Mouse (Mus musculus) embryonic facial prominence, embryonic 12.5 days (tissue): ENCODE measurements around the gene Dlk1. TPM values are rescaled to one million over a fixed set of nuclear protein-coding genes. Genes with fewer than 3 reads are reported as not detected.
"Not testable (repeated sequence)": the region's sequence is repeated elsewhere in the genome, so short reads cannot be mapped to it uniquely, and the experiment has no call there.

Experiments
- ATAC-seq: fragments of 200-750 bp; cut with Nextera tagmentation; 2 replicates; pipeline ENCODE4 v1.8.0; 2017; ENCODE audit not compliant: insufficient number of reproducible peaks, insufficient read depth, low FRiP score, low TSS enrichment
- H3K27ac ChIP-seq: fragments of 300-500 bp; sonication (generic); 2 replicates; pipeline ENCODE4 v1.5.1; 2016; ENCODE audit warnings: mild to moderate bottlenecking
- H3K27me3 ChIP-seq: fragments of 300-500 bp; sonication (generic); 2 replicates; pipeline ENCODE4 v1.6.1; 2016; ENCODE audit warnings: mild to moderate bottlenecking, moderate library complexity
- H3K36me3 ChIP-seq: fragments of 300-500 bp; sonication (generic); 2 replicates; pipeline ENCODE4 v1.6.1; 2016; ENCODE audit warnings: mild to moderate bottlenecking
- H3K4me1 ChIP-seq: fragments of 300-500 bp; sonication (generic); 2 replicates; pipeline ENCODE4 v1.6.1; 2016
- H3K4me2 ChIP-seq: fragments of 300-500 bp; sonication (generic); replicated peaks from 2 replicates; pipeline ENCODE4 v1.6.1; 2016; ENCODE audit warnings: mild to moderate bottlenecking, moderate library complexity
- H3K4me3 ChIP-seq: fragments of 300-500 bp; sonication (generic); 2 replicates; pipeline ENCODE4 v1.5.1; 2016; ENCODE audit warnings: mild to moderate bottlenecking
- H3K9ac ChIP-seq: fragments of 300-500 bp; sonication (generic); 2 replicates; pipeline ENCODE4 v1.6.1; 2016; ENCODE audit warnings: mild to moderate bottlenecking, moderate library complexity
- H3K9me3 ChIP-seq: fragments of 300-500 bp; sonication (generic); 2 replicates; pipeline ENCODE4 v1.6.1; 2016; ENCODE audit warnings: mild to moderate bottlenecking, moderate library complexity
- WGBS: fragments of 180-500 bp; shearing (Covaris S2); methylation state at CpG from one replicate; pipeline ENCODE4 v1.1.7; 2016; 5-methylcytosine and 5-hydroxymethylcytosine counted together
- polyA plus RNA-seq: library from polyadenylated mRNA; unstranded; fragments of >200 nt; fragmentation: Nextera tagmentation; extraction: Ambion mirVana; gene quantifications from 2 replicates; pipeline ENCODE4 v1.2.1, GENCODE M21; 2016

Gene Dlk1
- polyA plus RNA-seq, 1 experiment from 2014 or later, result 316 TPM

- Histone ChIP-seq H3K27me3 (peaks cover 52% of the 10 kb centered on the region), H3K9ac (no peak overlapping the region), H3K9me3 (no peaks in the 10 kb centered on the region), H3K4me1 (peaks cover 47% of the 10 kb centered on the region), H3K4me2 (peak overlapping the region; percentile 38; the same call in 1 of the 2 replicates), H3K4me3 (no peak overlapping the region), H3K36me3 (0 out of 2 replicates have a peak, but pooled peaks cover 4% of the 10 kb centered on the region), H3K27ac (no peak overlapping the region)
- WGBS, result 19% methylated on average over 10 of the region's 10 CpGs
- no peak for ATAC-seq
Observed at GRCm38 (mm10) chr12:109458896-109459295, 6.3 kb downstream of the Dlk1 start.

GRCm38 (mm10) chr12:109459481-109460401 lies 7.1 kb downstream of the Dlk1 start:
- 30% methylated on average over 49 of the region's 49 CpGs for WGBS
- ATAC-seq, result no peak
- Histone ChIP-seq H3K27me3 (peaks cover 43% of the 10 kb centered on the region), H3K36me3 (0 out of 2 replicates have a peak, but pooled peaks cover 4% of the 10 kb centered on the region), H3K9me3 (no peaks in the 10 kb centered on the region), H3K27ac (peak overlapping the region; percentile 47; the same call in 1 of the 2 replicates), H3K4me3 (peak overlapping the region; percentile 11; the same call in 1 of the 2 replicates), H3K4me2 (peak overlapping the region; percentile 38), H3K9ac (no peak overlapping the region), H3K4me1 (peaks cover 47% of the 10 kb centered on the region)

- Histone ChIP-seq H3K27ac (no peak overlapping the region), H3K4me2 (no peak overlapping the region), H3K4me3 (no peak overlapping the region), H3K27me3 (peaks cover 25% of the 10 kb centered on the region), H3K9me3 (no peaks in the 10 kb centered on the region), H3K9ac (no peak overlapping the region), H3K4me1 (peaks cover 24% of the 10 kb centered on the region), H3K36me3 (0 out of 2 replicates have a peak, but pooled peaks cover 4% of the 10 kb centered on the region)
- ATAC-seq, result no peak
- WGBS, result 69% methylated on average over 10 of the region's 10 CpGs
Observed at GRCm38 (mm10) chr12:109462594-109462993, 10.0 kb downstream of the Dlk1 start.

- H3K27me3 ChIP-seq, H3K4me3 ChIP-seq, ATAC-seq, H3K9ac ChIP-seq, H3K36me3 ChIP-seq, H3K4me1 ChIP-seq, H3K4me2 ChIP-seq, H3K27ac ChIP-seq, H3K9me3 ChIP-seq: not testable (repeated sequence)
- WGBS, result 88% methylated on average over 4 of the region's 4 CpGs
Observed at GRCm38 (mm10) chr12:109467417-109467816, 14.8 kb downstream of the Dlk1 start.

- H3K4me3 ChIP-seq, result no peak overlapping the region
- H3K27ac ChIP-seq, result no peak overlapping the region
- WGBS, result 91% methylated on average over 8 of the region's 8 CpGs
Observed at GRCm38 (mm10) chr12:109469793-109470192, 17.2 kb downstream of the Dlk1 start.

GRCm38 (mm10) chr12:109472627-109473026 lies 20.0 kb downstream of the Dlk1 start:
- H3K36me3 ChIP-seq, result no peaks in the 10 kb centered on the region
- H3K27me3 ChIP-seq, result peaks cover 4% of the 10 kb centered on the region; the same call in 1 of the 2 replicates
- H3K9me3 ChIP-seq, result no peaks in the 10 kb centered on the region
- no peak overlapping the region for H3K4me2 ChIP-seq
- no peak overlapping the region for H3K4me3 ChIP-seq
- 84% methylated on average over 11 of the region's 11 CpGs for WGBS
- ATAC-seq, result no peak
- H3K27ac ChIP-seq, result no peak overlapping the region
- peaks cover 11% of the 10 kb centered on the region; the same call in 1 of the 2 replicates for H3K4me1 ChIP-seq
- no peak overlapping the region for H3K9ac ChIP-seq

More at GRCm38 (mm10) chr12:109469793-109470192, 17.2 kb downstream of the Dlk1 start:
- H3K9ac ChIP-seq, result no peak overlapping the region
- peaks cover 11% of the 10 kb centered on the region; the same call in 1 of the 2 replicates for H3K4me1 ChIP-seq
- H3K27me3 ChIP-seq, result no peaks in the 10 kb centered on the region
- H3K36me3 ChIP-seq, result no peaks in the 10 kb centered on the region
- no peaks in the 10 kb centered on the region for H3K9me3 ChIP-seq
- H3K4me2 ChIP-seq, result no peak overlapping the region
- ATAC-seq, result no peak

GRCm38 (mm10) chr12:109473575-109473976 lies 21.0 kb downstream of the Dlk1 start:
- no peak overlapping the region for H3K9ac ChIP-seq
- peaks cover 10% of the 10 kb centered on the region; the same call in 1 of the 2 replicates for H3K27me3 ChIP-seq
- H3K4me1 ChIP-seq, result peaks cover 11% of the 10 kb centered on the region; the same call in 1 of the 2 replicates
- H3K36me3 ChIP-seq, result no peaks in the 10 kb centered on the region
- no peaks in the 10 kb centered on the region for H3K9me3 ChIP-seq
- no peak for ATAC-seq
- no peak overlapping the region for H3K4me3 ChIP-seq
- no peak overlapping the region for H3K4me2 ChIP-seq
- H3K27ac ChIP-seq, result no peak overlapping the region
- 44% methylated on average over 6 of the region's 6 CpGs for WGBS

GRCm38 (mm10) chr12:109474187-109474606 lies 21.6 kb downstream of the Dlk1 start:
- no peak overlapping the region for H3K9ac ChIP-seq
- H3K4me2 ChIP-seq, result no peak overlapping the region
- no peak for ATAC-seq
- 80% methylated on average over 9 of the region's 9 CpGs for WGBS
- H3K4me3 ChIP-seq, result no peak overlapping the region
- no peaks in the 10 kb centered on the region for H3K9me3 ChIP-seq
- H3K27ac ChIP-seq, result no peak overlapping the region
- peaks cover 10% of the 10 kb centered on the region; the same call in 1 of the 2 replicates for H3K27me3 ChIP-seq
- peaks cover 11% of the 10 kb centered on the region; the same call in 1 of the 2 replicates for H3K4me1 ChIP-seq
- H3K36me3 ChIP-seq, result no peaks in the 10 kb centered on the region

- Histone ChIP-seq H3K4me3 (no peak overlapping the region), H3K9me3 (no peaks in the 10 kb centered on the region), H3K27ac (no peak overlapping the region), H3K4me1 (peaks cover 11% of the 10 kb centered on the region; the same call in 1 of the 2 replicates), H3K9ac (no peak overlapping the region), H3K4me2 (no peak overlapping the region), H3K27me3 (peaks cover 10% of the 10 kb centered on the region; the same call in 1 of the 2 replicates), H3K36me3 (no peaks in the 10 kb centered on the region)
- ATAC-seq, result no peak
- 57% methylated on average over 4 of the region's 4 CpGs for WGBS
Observed at GRCm38 (mm10) chr12:109475501-109475900, 22.9 kb downstream of the Dlk1 start.

GRCm38 (mm10) chr12:109486525-109486924 lies 33.9 kb downstream of the Dlk1 start:
- not testable (repeated sequence) for H3K36me3 ChIP-seq, H3K27ac ChIP-seq, H3K4me3 ChIP-seq, H3K4me2 ChIP-seq, H3K9ac ChIP-seq, ATAC-seq, H3K4me1 ChIP-seq, H3K27me3 ChIP-seq, H3K9me3 ChIP-seq
- 43% methylated on average over 1 of the region's 1 CpGs for WGBS

GRCm38 (mm10) chr12:109491701-109492100 lies 39.1 kb downstream of the Dlk1 start:
- 79% methylated on average over 3 of the region's 3 CpGs for WGBS
- H3K9ac ChIP-seq, result no peak overlapping the region
- H3K27ac ChIP-seq, result no peak overlapping the region
- no peaks in the 10 kb centered on the region for H3K36me3 ChIP-seq
- H3K4me2 ChIP-seq, result no peak overlapping the region
- H3K4me3 ChIP-seq, result no peak overlapping the region
- H3K4me1 ChIP-seq, result peaks cover 9% of the 10 kb centered on the region; the same call in 1 of the 2 replicates
- no peaks in the 10 kb centered on the region for H3K9me3 ChIP-seq
- ATAC-seq, result no peak
- H3K27me3 ChIP-seq, result no peaks in the 10 kb centered on the region

- WGBS, result 94% methylated on average over 9 of the region's 9 CpGs
- Histone ChIP-seq H3K27ac (no peak overlapping the region), H3K4me1 (peaks cover 9% of the 10 kb centered on the region; the same call in 1 of the 2 replicates), H3K9me3 (no peaks in the 10 kb centered on the region), H3K4me2 (no peak overlapping the region), H3K36me3 (no peaks in the 10 kb centered on the region), H3K27me3 (no peaks in the 10 kb centered on the region), H3K4me3 (no peak overlapping the region), H3K9ac (no peak overlapping the region)
- no peak for ATAC-seq
Observed at GRCm38 (mm10) chr12:109493381-109493780, 40.8 kb downstream of the Dlk1 start.
